Mouse (Mus musculus): Measurements from ENCODE around the gene Alkbh6. TPM values are rescaled to one million over a fixed set of nuclear protein-coding genes. Genes with fewer than 3 reads are reported as not detected.

The Alkbh6 gene
- polyA plus RNA-seq, 1 experiment from 2014 or later, result 71.8 TPM

DNA sequence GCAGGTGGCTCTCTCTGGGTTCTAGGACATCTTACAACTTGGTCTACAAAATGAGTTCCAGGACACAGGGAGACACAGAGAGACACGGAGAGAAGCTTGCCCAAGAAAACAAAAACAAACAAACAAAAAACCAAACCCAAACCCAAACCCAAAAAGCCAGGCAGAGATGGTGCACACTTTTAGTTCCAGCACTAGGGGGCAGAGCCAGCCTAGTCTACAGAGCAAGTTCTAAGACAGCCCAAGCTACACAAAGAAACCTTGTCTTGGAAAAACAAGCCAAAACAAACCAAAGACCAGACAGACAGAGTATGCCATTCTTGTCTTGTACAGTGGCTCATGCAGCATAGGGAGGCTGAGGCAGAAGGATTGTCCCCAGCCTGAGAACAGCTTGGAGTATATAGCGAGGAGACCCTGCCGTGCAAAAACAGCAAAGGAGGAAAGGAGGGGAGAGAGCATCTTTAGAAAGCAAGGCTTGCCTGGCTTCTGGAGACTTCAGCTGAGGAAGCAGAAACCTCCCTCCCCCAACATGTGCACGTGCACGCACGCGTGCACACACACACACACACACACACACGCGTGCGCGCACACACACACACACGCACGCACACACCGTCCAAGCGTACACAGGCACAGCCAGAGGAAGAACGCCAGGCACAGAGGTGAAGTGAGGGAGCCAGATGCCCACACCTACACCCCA lies 2.3 kb upstream of the Alkbh6 start:
- H3K4me3 ChIP-seq, result no peak overlapping the region
- H3K4me1 ChIP-seq, result peaks cover 21% of the 10 kb centered on the region
- H3K27me3 ChIP-seq (ENCODE audit: insufficient read depth, poor library complexity, severe bottlenecking), result no peaks in the 10 kb centered on the region
- DNase-seq (ENCODE audit: low spot score), result no peak
- no peaks in the 10 kb centered on the region for H3K9me3 ChIP-seq
- 91% methylated on average over 16 of the region's 16 CpGs for WGBS
- peaks cover 37% of the 10 kb centered on the region for H3K36me3 ChIP-seq
- no peak overlapping the region for H3K27ac ChIP-seq

DNA sequence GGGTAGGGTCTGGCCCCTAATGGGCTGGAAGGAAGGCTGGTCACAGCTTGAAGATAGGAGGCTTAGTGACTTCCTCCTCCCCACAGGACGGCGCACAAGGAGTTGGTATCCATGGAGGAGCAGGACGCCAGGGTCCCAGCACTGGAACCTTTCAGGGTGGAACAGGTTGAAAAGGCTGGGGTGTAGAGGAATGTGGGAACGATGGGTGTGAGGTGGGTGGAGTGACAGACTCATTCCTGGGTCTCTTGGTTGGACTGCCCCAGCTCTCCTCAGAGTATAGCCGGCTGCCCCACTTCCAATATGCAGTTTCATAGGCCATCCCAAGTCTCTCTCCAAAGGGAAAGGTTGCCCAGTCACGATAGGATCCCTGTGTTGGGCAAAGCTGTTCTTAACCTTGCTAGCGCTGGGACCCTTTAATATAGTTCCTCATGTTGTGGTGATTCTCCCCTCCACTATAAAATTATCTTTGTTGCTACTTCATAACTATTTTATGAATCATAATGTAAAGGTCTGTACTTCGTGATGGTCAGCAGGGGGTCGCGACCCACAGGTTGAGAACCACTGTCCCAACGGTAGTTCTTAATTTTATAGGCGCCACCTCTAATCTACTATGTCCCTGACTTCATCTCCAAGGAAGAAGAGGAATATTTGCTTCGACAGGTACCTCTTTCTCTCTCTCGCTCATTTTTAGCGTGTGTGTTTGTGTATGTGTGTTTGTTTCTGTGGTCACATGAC lies 1.0 kb downstream of the Alkbh6 start:
- 54% methylated on average over 15 of the region's 15 CpGs for WGBS
- H3K27ac ChIP-seq, result peak overlapping the region; percentile 85
- H3K4me3 ChIP-seq, result peak overlapping the region; percentile 71
- no peaks in the 10 kb centered on the region for H3K27me3 ChIP-seq (ENCODE audit: insufficient read depth, poor library complexity, severe bottlenecking)
- peaks cover 31% of the 10 kb centered on the region for H3K36me3 ChIP-seq
- no peaks in the 10 kb centered on the region for H3K9me3 ChIP-seq
- peaks cover 30% of the 10 kb centered on the region for H3K4me1 ChIP-seq
- DNase-seq (ENCODE audit: low spot score), result no peak

- Histone ChIP-seq H3K4me1 (peaks cover 36% of the 10 kb centered on the region), H3K27me3 (ENCODE audit: insufficient read depth, poor library complexity, severe bottlenecking) (no peaks in the 10 kb centered on the region), H3K9me3 (no peaks in the 10 kb centered on the region), H3K27ac (no peak overlapping the region), H3K36me3 (peaks cover 31% of the 10 kb centered on the region), H3K4me3 (no peak overlapping the region)
- WGBS, result 84% methylated on average over 12 of the region's 12 CpGs
- DNase-seq (ENCODE audit: low spot score), result no peak
These were observed 1.6 kb downstream of the Alkbh6 start for GRCm38 (mm10) chr7:30310136-30310535.

- H3K4me1 ChIP-seq, result peaks cover 32% of the 10 kb centered on the region
- H3K36me3 ChIP-seq, result peaks cover 36% of the 10 kb centered on the region
- H3K27me3 ChIP-seq (ENCODE audit: insufficient read depth, poor library complexity, severe bottlenecking), result no peaks in the 10 kb centered on the region
- H3K27ac ChIP-seq, result no peak overlapping the region
- no peaks in the 10 kb centered on the region for H3K9me3 ChIP-seq
- 53% methylated on average over 27 of the region's 27 CpGs for WGBS
- no peak for DNase-seq (ENCODE audit: low spot score)
- H3K4me3 ChIP-seq, result no peak overlapping the region
These were observed 5.3 kb downstream of the Alkbh6 start for GRCm38 (mm10) chr7:30313666-30314320.

DNA sequence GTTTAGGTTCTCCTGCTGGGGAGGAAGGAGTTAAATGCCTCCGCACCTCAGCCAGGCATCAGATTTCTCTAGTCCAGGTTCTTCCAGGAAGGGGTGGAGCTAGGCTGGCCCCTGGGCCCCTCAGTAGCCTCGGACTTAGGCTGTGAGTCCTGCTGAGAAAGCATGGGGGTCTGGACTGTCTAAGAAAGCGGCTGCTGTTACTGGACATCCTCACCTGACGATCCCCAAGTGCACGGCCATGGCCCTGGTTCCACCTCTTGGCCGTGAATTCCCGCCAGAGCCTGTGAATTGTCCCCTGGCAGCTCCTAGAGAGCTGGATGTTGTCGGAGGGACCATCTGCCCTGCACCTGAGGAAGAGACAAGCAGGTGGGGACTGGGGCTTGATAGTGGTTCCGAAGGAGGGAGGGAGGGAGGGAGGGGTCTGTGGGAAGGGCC lies 6.2 kb downstream of the Alkbh6 start, which contains the start of gene Syne4:
Syne4 (plus strand) TSS at position 87 of the 435 bp plus-strand sequence.
- Histone ChIP-seq H3K9me3 (no peaks in the 10 kb centered on the region), H3K36me3 (peaks cover 44% of the 10 kb centered on the region), H3K4me1 (peaks cover 24% of the 10 kb centered on the region), H3K27me3 (ENCODE audit: insufficient read depth, poor library complexity, severe bottlenecking) (no peaks in the 10 kb centered on the region), H3K27ac (peak within 1 kb of the TSS; percentile 59), H3K4me3 (peak within 1 kb of the TSS; percentile 57)
- DNase-seq (ENCODE audit: low spot score), result no peak
- 2% methylated on average over 9 of the region's 9 CpGs for WGBS

DNA sequence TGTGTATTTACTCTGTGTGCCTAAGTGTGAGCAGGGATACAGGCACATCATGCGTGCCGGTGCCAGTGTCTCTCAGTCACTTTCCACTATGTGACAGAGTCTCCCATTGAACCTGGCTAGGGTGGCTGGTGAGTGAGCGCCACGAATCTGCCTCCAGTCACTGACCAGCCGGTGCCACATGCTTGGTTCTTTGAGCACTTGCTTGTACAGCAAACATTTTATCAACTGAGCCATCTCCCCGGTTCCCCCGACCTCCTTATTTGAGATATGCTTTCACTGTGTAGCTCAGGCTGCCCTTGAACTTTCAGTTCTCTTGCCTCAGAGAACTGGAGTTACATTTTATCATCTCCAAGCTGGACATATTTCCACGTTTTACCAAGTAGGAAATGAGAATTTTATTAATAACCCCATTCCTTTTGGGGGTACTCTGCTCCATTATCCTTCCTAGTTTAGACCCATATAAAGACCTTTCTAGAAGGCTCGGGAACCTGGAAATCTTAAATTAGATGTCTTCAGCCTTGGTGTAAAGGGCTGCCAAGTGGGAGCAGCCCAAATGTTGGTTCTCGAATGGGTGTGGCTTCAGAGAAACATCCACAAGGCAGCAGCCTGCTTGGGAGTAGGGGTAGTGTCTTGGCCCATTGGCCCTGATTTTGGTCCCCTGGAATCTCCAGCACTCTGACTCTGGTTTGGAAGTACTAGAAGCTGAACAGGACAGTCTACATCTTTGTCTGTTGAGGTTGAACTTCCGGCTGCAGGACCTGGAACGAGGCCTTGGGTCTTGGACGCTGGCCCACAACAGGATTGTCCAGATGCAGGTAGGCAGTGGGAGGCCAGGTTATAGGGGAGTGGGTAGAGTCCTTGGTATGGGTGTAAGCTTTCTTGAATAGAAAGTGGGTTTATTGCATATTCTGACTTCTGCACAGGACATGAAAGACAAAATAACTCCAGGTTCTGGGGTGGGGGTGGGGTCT lies 7.3 kb downstream of the Alkbh6 start:
- WGBS, result 71% methylated on average over 13 of the region's 13 CpGs
- peaks cover 19% of the 10 kb centered on the region for H3K4me1 ChIP-seq
- peaks cover 41% of the 10 kb centered on the region for H3K36me3 ChIP-seq
- peak overlapping the region; percentile 57 for H3K4me3 ChIP-seq
- H3K27ac ChIP-seq, result no peak overlapping the region
- DNase-seq (ENCODE audit: low spot score), result no peak
- H3K27me3 ChIP-seq (ENCODE audit: insufficient read depth, poor library complexity, severe bottlenecking), result no peaks in the 10 kb centered on the region
- no peaks in the 10 kb centered on the region for H3K9me3 ChIP-seq

DNA sequence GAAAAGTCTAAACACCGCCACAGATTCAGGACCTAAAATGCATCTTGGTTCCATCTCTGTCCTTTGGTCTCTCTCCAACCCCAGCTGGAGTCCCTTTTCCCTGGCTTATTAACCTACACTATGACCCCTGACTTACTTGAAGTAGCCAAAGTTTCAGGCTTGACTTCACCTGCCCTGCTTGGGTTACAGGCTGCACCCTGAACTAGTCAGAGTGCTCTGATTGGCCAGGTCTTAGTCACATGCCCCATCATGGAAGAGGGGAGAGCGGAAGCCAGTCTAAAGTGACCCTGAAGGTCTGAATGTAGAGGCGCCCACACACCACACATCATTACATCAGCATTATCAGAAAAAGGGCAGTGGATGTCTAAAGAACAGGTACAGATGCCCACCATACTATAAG lies 9.6 kb downstream of the Alkbh6 start:
- Histone ChIP-seq H3K4me3 (no peak overlapping the region), H3K27ac (no peak overlapping the region), H3K36me3 (peaks cover 24% of the 10 kb centered on the region; the same call in 1 of the 2 replicates), H3K27me3 (ENCODE audit: insufficient read depth, poor library complexity, severe bottlenecking) (no peaks in the 10 kb centered on the region), H3K9me3 (no peaks in the 10 kb centered on the region), H3K4me1 (peaks cover 30% of the 10 kb centered on the region)
- DNase-seq (ENCODE audit: low spot score), result no peak
- 88% methylated on average over 3 of the region's 3 CpGs for WGBS

DNA sequence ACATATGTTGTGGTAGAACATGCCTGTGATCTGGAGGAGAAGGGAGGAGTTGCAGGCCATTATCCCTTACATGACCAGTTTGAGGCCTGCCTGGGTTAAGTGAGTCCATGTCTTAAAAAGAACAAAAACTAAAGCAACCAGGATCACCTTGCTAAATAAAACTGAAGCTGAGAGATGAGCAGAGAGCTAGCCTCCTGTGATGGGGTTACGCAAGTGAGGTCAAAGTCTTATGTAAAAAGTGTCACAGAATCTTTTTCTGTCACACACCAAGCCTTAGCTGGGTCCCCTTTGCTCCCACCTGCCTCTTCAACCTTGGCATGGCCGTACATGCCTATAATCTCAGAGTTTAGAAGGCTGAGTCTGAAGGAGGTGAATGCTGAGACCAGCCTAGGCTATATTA lies 12.4 kb downstream of the Alkbh6 start:
- 85% methylated on average over 2 of the region's 2 CpGs for WGBS
- H3K27me3 ChIP-seq (ENCODE audit: insufficient read depth, poor library complexity, severe bottlenecking), result no peaks in the 10 kb centered on the region
- no peak for DNase-seq (ENCODE audit: low spot score)
- no peak overlapping the region for H3K27ac ChIP-seq
- H3K4me3 ChIP-seq, result peak overlapping the region; percentile 72
- H3K4me1 ChIP-seq, result peaks cover 13% of the 10 kb centered on the region
- H3K9me3 ChIP-seq, result no peaks in the 10 kb centered on the region
- H3K36me3 ChIP-seq, result peaks cover 21% of the 10 kb centered on the region; the same call in 1 of the 2 replicates

DNA sequence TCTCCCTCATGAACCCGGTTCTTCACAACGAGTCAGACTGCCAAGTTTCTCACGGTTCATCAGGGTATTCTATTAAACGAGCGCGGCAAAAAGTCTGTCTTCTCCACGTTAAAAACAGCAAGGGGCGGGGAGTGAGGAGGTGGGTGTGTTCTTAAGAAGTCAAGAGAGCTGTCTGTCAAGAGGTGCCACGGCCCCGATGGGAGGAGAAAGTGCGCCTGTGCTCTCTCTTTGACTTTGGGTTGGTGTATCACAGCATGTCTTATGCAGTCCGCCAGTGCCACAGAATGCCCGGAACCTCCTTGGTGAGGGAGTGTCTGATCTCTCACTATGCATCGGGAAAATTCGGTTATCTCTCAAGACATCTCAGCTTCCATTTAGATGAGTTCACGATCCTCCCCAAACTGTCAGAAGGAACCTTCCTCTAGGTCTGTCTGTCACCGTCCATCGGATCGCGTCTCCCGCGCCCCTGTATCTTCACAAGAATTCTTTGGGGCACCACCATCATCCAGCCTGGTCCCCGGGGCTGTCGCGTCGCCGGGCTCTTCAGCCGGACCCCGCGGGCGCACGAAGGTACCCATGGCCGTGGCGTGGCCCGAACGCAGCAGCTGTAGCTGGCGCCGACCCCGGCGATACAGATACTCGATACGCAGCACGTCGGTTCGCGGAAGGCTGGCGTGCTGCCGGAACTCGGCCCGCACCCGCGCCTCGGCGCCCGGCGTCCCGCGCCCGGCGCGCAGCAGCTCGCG lies 13.2 kb downstream of the Alkbh6 start, which contains the start of gene E130208F15Rik:
E130208F15Rik (plus strand) TSS at position 202 of the 746 bp plus-strand sequence.
- peaks cover 20% of the 10 kb centered on the region; the same call in 1 of the 2 replicates for H3K36me3 ChIP-seq
- peaks cover 13% of the 10 kb centered on the region for H3K4me1 ChIP-seq
- H3K9me3 ChIP-seq, result no peaks in the 10 kb centered on the region
- DNase-seq (ENCODE audit: low spot score), result peak; percentile 91
- under 1% methylated on average over 63 of the region's 63 CpGs for WGBS
- peak within 1 kb of the TSS; percentile 92 for H3K27ac ChIP-seq
- H3K4me3 ChIP-seq, result peak within 1 kb of the TSS; percentile 72
- H3K27me3 ChIP-seq (ENCODE audit: insufficient read depth, poor library complexity, severe bottlenecking), result no peaks in the 10 kb centered on the region

- peaks cover 3% of the 10 kb centered on the region; the same call in 1 of the 2 replicates for H3K27me3 ChIP-seq (ENCODE audit: insufficient read depth, poor library complexity, severe bottlenecking)
- WGBS, result 0% methylated on average over 20 of the region's 20 CpGs
- peak overlapping the region; percentile 72 for H3K4me3 ChIP-seq
- peaks cover 19% of the 10 kb centered on the region; the same call in 1 of the 2 replicates for H3K36me3 ChIP-seq
- DNase-seq (ENCODE audit: low spot score), result peak; percentile 100
- peaks cover 17% of the 10 kb centered on the region for H3K4me1 ChIP-seq
- H3K27ac ChIP-seq, result peak overlapping the region; percentile 92
- H3K9me3 ChIP-seq, result no peaks in the 10 kb centered on the region
These were observed 13.8 kb downstream of the Alkbh6 start for GRCm38 (mm10) chr7:30322285-30322667.

- peaks cover 6% of the 10 kb centered on the region; the same call in 1 of the 2 replicates for H3K27me3 ChIP-seq (ENCODE audit: insufficient read depth, poor library complexity, severe bottlenecking)
- 34% methylated on average over 6 of the region's 6 CpGs for WGBS
- H3K9me3 ChIP-seq, result no peaks in the 10 kb centered on the region
- H3K36me3 ChIP-seq, result peaks cover 17% of the 10 kb centered on the region; the same call in 1 of the 2 replicates
- peak overlapping the region; percentile 92 for H3K27ac ChIP-seq
- H3K4me1 ChIP-seq, result peaks cover 19% of the 10 kb centered on the region
- H3K4me3 ChIP-seq, result peak overlapping the region; percentile 72
- no peak for DNase-seq (ENCODE audit: low spot score)
These were observed 14.3 kb downstream of the Alkbh6 start for GRCm38 (mm10) chr7:30322865-30323264.

Data from heart, embryonic 10.5 days (tissue).